Mouse (Mus musculus): Measurements from ENCODE around the gene Rnf24.

- TF ChIP-seq HCFC1 (IDR thresholded peaks at IDR 0.05; ENCODE audit: borderline replicate concordance, insufficient read depth, low read length) = no peak
- no peak for TF ChIP-seq ZC3H11A (IDR thresholded peaks at IDR 0.05; ENCODE audit: borderline replicate concordance, low read depth, low read length)
Observed at GRCm38 (mm10) chr2:131281596-131281995, 71.1 kb downstream of the Rnf24 start.

Data from ES-E14 (cell line).